Mouse (Mus musculus): ENCODE measurements around the gene Prpf18.
"Not testable (repeated sequence)": the region's sequence is repeated elsewhere in the genome, so short reads cannot be mapped to it uniquely, and the experiment has no call there.

Prpf18 gene

DNA sequence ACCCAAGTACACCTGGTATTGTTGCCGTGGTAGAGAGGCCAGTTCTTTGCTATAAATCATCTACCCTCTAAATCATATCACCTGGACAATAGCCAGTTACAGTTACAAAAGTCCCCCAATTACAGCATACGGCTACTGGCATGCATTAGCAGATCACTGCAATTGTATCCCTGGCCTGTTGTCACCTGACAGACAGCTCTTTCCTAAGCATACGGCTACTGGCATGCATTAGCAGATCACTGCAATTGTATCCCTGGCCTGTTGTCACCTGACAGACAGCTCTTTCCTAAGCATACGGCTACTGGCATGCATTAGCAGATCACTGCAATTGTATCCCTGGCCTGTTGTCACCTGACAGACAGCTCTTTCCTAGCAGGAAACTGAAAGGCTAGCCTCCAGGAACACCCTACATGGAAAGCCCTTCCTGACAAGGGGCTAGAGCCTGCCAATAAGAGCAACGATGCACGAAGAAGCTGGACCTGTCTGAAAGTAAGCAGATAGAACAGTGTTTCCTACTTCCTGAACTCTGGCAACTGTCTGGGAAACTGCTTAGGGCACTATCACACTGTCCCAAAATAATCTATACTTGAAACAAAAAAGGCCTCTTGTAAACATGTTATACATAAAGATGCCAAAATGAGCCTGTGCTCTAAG lies 37.5 kb downstream of the Prpf18 start:
- not testable (repeated sequence) for DNase-seq (ENCODE audit: low spot score)

DNA sequence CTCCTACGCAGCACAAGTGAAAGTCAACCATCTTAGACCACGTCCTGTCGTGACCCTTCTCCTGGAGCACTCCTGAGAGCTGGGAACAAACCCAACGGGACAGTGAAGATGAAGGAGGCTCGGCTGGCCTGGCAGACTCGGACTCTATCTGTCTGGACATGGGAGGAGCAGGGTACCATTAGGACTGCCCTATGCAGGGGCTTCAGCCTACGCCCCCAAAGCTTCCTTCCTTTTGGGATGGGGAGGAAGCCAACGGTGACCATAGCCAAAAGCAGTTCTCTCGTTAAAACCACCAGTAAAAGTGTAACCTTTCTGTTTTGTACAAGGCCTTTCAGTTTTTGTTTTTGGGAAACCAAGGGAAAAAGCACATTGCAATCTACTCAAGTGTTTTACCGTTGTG lies 40.2 kb downstream of the Prpf18 start:
- DNase-seq (ENCODE audit: low spot score): no peak

DNA sequence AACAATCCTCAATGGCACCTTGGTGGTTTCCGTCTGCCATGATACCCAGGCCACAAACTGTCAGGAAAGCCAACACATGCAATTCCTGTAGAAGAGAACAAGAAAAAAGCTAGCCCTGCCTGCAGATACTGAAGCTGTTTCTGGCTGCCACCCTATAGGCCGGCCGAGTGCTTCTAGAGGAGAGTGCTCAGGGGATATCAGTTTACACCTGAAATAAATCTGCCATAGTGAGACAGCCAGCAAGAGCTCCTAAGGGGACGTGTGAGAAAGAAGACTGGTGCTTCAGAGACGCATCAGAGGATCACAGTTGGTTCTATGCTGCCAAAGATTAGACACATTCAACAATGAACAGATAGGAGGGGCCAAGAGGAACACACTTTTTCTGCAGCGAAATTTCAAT lies 40.6 kb downstream of the Prpf18 start:
- no peak for DNase-seq (ENCODE audit: low spot score)

DNA sequence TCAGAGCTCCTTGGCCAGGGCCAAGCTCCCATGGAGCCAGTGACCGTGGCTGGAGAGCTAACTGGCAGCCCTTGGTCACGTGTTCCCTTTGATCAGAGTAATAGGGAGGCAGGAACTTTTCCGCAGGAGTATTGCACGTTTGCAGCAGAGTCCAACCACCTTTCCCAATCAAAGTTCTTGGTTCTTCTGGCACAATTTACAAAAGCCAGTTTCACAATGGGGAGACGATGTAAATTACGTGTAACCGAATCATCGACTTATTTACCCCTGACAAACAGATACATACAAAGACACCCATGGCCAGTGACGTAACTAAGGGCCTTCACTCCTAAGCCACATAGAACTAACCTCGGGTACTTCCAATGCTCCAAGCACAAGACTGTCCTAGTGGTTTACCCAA lies 42.5 kb downstream of the Prpf18 start:
- no peak for DNase-seq (ENCODE audit: low spot score)

DNA sequence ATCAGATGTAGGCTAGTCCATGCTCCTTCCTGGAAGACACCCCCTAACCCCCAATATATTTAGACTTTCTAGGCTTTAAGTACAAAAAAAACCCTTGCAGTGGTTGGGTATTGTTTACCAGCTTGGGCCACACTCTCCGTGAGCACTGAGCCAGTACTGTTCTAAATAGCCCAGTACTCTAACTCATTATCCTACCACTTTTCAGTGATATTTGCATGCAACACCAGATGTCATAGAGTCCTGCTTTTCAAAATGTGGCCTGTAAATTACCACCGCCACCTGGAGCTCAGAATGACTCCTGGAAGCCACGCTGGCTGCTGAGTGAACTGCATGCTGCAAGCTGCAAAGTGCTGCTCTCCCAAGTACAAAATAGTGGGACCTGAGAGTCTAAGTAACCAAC lies 43.7 kb downstream of the Prpf18 start:
- DNase-seq (ENCODE audit: low spot score): no peak

DNA sequence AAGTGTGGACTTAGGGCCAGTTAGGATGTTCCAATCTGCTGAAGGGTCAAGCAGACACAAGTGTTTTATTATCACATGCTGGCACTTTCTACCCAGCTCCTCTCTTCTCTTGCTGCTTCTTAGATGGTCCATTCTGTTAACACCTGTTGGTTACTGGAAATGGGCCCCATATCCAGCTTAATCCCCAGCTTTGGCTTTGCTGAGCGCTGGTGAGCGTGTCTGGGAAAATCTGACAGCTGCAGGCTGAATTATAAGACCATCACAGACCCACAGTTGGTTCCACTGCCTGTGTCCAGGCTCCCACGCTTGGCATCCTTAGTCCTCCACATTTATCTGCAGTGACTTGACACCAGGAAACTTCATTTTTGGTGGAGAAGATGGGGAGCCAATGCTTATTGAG lies 45.4 kb downstream of the Prpf18 start:
- no peak for DNase-seq (ENCODE audit: low spot score)

DNA sequence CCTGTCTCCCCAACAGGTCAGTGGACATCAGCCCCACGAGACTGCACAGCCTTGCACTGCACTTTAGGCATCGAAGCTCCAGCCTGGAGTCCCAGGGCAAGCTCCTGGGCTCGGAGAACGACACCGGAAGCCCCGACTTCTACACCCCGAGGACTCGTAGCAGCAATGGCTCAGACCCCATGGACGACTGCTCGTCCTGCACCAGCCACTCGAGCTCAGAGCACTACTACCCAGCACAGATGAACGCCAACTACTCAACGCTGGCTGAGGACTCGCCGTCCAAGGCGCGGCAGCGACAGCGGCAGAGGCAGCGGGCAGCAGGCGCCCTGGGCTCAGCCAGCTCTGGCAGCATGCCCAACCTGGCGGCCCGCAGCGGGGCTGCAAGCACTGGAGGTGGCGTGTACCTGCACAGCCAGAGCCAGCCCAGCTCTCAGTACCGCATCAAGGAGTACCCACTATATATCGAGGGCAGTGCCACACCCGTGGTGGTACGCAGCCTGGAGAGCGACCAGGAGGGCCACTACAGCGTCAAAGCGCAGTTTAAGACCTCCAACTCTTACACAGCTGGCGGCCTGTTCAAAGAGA lies 48.5 kb downstream of the Prpf18 start:
- no peak for DNase-seq (ENCODE audit: low spot score)

DNA sequence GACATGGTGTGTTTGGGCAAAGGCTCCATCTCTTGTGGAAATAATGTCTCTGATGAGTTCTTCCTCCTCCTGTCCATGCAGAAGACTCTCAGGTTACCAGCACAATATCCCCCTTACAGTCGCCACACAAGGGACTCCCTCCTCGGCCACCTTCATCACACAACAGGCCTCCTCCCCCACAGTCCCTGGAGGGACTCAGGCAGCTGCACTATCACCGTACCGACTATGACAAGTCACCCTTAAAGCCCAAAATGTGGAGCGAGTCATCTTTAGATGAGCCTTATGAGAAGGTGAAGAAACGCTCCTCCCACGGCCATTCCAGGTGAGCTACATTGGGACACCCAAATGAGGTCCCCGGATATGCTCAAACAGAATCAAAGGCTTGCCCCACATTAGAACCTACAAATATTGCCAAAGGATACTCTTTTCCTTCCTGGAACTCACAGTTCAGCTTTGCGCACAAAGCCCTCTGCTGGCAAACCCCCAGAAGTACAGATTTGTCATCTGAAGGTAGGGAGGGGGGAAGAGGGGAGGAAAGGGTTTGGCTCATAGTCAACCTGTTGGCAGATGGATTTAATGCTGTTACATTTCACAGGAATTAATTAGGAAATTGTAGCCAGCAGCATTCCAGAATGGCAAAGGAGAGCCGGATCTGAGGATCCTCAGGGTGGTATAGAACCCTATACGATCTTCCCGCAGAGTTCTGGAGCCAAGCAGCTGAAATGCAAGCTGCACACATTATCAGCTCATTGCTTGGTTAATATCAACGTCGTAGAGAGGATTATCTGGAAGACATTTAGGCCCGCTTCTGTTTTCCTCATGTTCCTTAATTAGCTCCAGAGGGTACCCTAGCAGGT lies 50.7 kb downstream of the Prpf18 start:
- no peak for DNase-seq (ENCODE audit: low spot score)

DNA sequence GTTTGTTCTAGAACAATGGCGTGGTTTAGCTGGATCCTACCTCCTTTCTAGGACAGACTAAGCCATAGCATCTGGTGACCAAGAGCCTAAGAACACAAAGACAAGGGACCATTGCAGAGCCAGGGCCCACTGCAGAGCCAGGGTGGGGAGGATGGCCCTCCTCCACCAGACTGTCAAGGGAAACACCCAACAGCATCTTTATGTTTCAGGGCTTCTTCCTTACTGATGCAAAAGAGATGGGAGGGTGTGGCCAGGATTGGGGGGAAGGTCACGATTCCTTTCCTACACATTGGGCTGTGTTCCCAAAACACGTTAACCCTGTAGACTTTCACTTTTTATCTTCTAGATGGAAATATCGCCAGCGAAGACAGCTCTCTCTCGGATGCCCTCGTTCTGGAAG lies 54.9 kb downstream of the Prpf18 start:
- DNase-seq (ENCODE audit: low spot score): no peak

DNA sequence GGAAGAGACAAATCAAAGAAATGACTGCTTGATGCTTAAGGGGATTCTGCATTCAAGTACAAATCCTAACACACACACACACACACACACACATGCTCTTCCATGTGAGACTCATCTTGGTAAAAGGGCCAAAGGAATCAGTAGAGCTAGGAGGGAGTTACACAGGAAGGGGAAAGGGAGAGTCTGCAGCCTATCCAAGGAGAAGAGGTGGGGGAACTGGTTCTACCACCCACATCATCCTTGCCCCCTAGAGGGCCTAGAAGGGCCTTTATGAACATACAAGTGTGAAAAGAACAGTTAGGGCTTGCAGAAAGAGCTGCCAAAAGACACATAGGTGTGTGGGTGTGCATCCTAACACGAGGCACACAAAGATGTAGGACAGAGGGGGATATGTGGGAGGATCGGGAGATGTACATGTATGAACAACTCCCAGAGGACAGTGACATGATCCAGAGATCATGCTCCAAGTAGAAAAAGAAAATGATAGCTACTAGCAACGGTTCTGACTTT lies 58.0 kb downstream of the Prpf18 start:
- DNase-seq (ENCODE audit: low spot score): no peak

DNA sequence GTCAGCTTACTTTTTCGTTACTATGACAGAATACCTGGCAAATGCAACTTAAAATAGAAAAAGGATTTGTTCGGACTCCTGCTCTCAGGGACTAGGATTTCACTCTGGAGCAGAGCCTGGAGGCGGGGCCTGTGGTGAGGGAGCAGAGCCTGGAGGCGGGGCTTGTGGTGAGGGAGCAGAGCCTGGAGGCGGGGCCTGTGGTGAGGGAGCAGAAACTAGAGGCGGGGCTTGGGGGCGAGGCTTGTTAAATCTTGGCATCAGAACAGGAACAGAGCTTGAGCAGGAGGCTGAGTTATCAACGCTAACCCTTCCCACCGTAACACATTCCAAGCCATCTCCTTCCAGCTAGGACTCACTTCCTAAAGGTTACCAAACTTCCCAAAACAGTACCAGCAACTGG lies 58.5 kb downstream of the Prpf18 start:
- DNase-seq (ENCODE audit: low spot score): no peak

DNA sequence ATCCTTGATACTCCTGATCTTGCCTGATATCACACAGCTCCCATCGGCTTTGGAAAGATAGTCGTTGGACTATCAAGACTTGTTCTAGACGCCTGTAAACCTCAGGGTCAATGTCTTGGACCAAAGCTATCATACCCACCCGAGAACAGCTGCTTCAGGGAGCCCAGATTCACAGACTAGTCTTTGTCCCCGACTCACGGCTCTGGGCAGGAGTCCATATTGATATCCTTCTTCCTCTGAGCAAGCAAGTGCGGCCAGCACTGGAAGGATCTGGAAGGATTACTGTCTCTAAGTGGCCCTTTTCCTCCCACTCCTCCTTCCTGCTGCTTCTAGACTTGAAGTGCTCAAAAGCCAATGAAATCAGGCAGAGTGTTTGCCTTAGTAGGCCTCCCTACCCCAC lies 59.2 kb downstream of the Prpf18 start:
- no peak for DNase-seq (ENCODE audit: low spot score)

DNA sequence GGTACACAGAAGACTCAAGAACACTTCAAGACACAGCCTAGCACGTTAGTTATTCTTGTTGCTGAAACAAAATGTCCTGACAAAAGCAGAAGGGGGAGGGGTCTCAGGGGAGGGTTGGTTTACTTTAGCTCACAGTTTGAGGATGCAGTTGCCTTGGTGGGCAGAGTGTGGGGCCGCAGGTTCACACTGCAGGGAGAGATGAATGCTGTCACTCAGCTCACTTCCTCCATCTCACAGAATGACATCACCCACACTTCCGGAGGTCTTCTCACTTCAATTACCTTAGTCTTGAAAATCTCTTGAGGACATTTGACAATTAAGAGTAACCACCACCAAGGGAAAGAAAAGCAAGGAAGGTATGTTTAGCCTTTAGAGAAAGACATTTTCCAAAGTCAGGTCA lies 60.3 kb downstream of the Prpf18 start:
- no peak for DNase-seq (ENCODE audit: low spot score)

DNA sequence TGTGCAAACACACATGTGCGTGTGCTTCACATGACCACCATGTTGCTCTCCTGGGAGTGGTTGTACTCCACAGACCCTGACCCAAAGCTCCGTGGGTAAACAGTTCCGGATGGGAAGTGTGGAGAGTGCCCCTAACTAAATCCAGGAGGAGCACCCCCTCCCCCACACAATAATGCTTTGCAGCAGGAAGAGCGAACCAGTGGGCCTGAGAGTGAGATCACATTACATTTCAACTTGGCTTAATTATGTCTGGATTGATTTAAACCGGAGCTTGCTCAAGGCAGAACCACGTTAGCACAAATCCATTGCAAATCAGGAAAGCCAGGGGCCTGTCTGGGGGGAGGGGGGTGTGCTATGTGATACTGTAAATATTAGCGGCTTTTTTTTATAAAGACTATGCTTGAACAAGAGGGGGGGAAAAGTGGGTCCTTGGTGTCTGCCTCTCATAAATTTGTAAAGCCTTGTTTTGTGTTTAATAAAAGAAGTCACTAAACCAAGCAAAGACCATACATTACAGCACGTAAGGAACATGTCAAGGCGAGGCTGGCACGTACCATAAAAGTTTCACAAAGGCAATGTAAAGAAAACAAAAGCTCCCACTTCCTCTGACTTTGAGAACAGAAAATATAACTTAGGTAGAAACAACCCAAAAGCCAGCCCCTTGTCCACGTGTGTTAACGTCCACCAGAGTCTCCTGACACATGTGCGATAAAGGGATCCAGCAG lies 64.1 kb downstream of the Prpf18 start:
- no peak for DNase-seq (ENCODE audit: low spot score)

DNA sequence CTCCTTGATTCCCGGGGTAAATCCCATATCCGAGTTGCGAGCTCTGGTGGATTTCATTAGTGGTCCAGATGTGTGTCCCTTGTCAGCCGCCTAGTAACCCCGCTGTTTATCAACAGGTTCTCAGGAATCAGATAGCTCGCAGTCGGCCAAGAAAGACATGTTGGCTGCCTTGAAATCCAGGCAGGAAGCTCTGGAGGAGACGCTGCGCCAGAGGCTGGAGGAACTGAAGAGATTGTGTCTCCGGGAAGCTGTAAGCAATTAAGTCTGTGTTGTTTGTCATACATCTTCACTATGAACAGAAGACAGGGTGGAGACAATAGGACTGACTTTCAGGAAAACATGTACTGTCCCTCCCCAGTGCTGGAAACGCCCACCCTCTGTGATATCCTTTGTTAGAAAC lies 65.7 kb downstream of the Prpf18 start:
- DNase-seq (ENCODE audit: low spot score): no peak

DNA sequence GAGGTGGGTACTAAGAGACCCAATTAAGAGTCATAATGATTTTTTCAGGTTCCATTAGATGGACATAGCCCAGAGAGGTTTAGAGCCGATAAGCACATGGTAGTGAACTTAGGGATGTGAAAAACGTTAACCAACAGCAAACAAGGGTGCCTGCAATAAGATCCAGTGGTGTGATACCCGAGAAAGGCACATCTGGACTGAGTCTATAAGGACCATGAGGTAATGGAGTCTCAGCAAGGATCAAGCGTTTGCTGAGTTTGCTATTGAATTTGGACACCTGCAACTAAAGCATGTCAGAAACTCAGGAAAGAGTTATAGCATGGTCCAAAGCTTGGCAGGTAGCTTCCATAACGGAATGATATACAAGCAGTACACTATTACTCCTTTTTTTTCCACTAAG lies 67.7 kb downstream of the Prpf18 start:
- no peak for DNase-seq (ENCODE audit: low spot score)

DNA sequence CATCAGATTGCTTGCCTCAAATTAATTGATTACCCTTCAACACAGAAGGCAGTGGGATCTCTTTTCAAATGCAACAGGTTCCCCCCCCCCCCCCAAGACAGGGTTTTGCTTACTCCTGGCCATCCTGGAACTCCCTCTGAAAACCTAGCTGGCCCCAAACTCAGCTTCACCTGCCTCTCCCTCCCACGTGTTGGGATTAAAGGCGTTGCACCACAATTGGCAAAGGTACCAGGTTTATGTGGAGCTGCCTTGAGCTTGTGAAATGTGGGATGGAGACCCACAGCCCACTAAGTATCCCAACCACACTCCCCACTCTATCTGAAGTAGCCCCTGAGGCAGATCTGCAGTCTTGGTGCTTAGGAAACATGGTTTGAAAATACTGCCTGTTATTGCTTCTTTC lies 69.0 kb downstream of the Prpf18 start:
- no peak for DNase-seq (ENCODE audit: low spot score)

DNA sequence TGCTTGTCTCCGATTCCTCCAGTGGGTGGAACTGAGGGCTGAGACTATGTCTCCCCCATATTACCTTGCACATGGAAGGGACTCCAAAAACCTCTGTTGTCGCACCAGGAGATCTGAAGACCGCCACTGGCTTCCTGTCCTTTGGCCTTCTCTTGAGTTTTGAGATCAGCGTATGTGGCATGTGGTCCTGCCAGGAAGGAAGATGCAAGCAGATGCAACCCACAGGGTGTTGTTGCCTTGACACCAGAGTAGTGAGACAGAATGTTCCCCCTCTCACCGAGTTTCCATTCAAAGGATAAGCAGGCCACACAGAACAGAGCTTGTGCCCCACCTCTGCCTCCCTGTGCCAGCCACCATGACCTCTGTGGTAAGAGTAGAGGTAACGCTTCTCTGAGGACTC lies 71.2 kb downstream of the Prpf18 start:
- DNase-seq (ENCODE audit: low spot score): no peak

DNA sequence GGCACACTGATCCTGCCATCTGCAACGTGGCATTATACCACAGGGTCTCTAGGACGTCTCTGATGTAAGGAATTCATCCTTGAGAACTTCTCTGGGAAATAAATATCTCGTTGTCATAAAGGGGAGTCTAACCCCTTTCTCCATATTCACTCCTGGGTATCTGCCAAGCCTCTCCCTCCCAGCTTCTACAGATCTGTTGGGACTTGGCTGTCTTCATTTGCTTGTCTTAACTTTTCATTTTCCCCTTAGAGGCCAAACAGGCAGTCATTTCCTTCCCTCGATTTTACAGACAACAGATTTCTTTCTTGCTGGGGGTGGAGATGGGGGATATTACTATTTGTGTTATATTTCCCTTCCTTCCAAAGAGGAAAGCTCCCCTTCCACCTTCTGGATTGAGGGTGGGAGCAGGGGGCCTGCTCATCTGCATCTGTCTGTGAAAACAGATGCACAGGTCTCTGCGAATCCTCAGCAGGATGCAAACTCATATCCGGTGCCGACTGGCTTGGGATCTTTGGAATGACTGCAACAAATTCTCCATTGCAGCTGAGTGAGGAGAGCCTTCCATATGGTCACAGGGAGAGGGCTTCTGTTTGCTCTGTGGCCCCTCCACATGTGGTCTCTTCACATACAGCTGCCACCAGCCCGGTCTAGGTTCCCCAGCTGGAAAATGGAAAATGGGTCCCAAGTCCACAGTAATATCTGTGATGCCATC lies 72.4 kb downstream of the Prpf18 start:
- DNase-seq (ENCODE audit: low spot score): no peak

DNA sequence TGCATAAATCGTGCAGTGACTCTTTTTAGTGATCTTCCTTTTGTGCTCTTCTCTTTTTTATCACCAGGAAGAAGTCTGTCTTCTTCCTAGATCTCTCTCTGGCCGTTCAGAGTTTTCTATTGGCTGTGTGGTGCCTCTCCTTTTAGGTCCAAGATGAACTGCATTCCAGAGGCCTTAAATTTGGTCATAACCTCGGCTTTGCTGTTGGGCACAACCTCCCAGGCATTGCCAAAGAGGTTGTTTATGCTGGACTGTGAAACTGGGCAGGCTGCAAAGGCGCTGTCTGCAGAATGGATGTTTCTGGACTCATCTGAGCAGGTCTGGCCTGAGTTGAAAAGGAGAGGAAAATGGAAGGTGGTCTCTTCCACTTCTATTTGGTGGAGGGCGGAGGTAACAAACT lies 73.6 kb downstream of the Prpf18 start:
- no peak for DNase-seq (ENCODE audit: low spot score)

DNA sequence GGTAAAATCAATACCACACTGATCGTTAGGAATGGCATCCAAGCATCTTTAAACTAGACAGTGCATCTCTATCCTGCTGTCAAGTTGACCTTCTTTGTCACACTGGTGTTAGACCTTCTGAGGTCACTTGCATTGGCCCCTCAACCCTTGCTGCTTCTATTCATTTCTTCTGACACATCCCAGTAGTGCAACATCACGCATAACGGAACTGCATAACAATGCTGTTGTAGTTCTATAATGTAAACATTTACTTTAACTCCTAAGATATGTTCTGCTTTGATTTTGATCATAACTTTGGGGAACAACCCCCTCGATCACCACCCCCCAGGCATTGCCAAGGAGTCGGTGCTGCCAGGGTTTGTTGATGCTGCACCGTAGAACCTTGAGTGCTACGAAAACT lies 75.9 kb downstream of the Prpf18 start:
- DNase-seq (ENCODE audit: low spot score): no peak

DNA sequence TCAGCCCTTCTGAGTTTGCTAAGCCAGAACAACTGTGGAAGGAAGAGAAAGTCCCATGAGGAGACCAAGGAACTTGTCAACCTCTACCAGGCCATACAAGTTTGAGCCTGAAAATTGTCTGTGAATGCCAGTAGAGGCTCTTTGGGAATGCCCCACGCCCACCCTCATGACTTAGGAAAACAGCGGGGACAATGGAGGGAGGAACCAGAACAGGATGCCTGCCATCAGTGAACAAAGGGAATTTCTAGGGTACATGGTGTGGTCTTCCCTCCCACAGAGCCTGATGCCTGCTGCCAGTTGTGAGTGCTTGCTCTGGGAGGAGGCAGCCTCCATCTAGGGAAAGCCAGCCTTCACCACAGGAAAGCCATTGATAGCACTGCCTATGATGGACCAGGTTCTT lies 76.8 kb downstream of the Prpf18 start:
- DNase-seq (ENCODE audit: low spot score): no peak
